Comparison of ENCODE assay signal across 8 mouse cellular contexts in genomic region chr8:95302410-95302809, GRCm38 (mm10). TPM values are rescaled to one million over a fixed set of nuclear protein-coding genes. Genes with fewer than 3 reads are reported as not detected.
DNase-seq lines count a peak whose midpoint lies in the region; ATAC-seq and TF ChIP-seq lines count a peak whose summit lies in the region.

No protein-coding gene starts in this region.

- peaks cover 17% of the 10 kb centered on the region; the same call in 1 of the 2 replicates for H3K27me3 ChIP-seq in G1E (ENCODE audit: insufficient read depth, low read length)
- no peaks in the 10 kb centered on the region for H3K27me3 ChIP-seq in kidney, postnatal 0 days (ENCODE audit: insufficient read depth, low read length)

- peak; percentile 32 for DNase-seq in left cerebral cortex, postnatal 4 days
- no peak for DNase-seq in left cerebral cortex, adult 11 months (ENCODE audit: low spot score)
- DNase-seq in G1E (ENCODE audit: low spot score) = no peak
- DNase-seq in c-Kit-positive CD71-negative TER-119-negative erythroid progenitor cells, embryonic 14.5 days (ENCODE audit: low read depth) = peak; percentile 29
- peak; percentile 78 for DNase-seq in kidney, postnatal 0 days (ENCODE audit: low spot score)
- peak; percentile 68 for DNase-seq in testis, postnatal 10 days (ENCODE audit: low spot score)
- no peak for DNase-seq in layer of hippocampus, postnatal 14 days (ENCODE audit: low spot score in 2 of 2)
- DNase-seq in adrenal gland, postnatal 4 days (ENCODE audit: low spot score in 2 of 2) = no peak

- H3K4me1 ChIP-seq in G1E (ENCODE audit: insufficient read depth, low read depth, low read length) = no peaks in the 10 kb centered on the region
- no peaks in the 10 kb centered on the region for H3K4me1 ChIP-seq in kidney, postnatal 0 days (replicated peaks; ENCODE audit: insufficient read depth, low read length)

- intact Hi-C loops in left cerebral cortex, postnatal 4 days (cut with DNase I) = no loop called here

- 18% methylated on average over 5 of the region's 5 CpGs for WGBS in kidney, postnatal 0 days

- no peak overlapping the region for H3K4me2 ChIP-seq in kidney, postnatal 0 days (ENCODE audit: low read length)

- H3K4me3 ChIP-seq in G1E (ENCODE audit: low read depth, low read length) = no peak overlapping the region
- no peak overlapping the region for H3K4me3 ChIP-seq in kidney, postnatal 0 days (replicated peaks; ENCODE audit: low read depth, low read length)

- H3K9ac ChIP-seq in kidney, postnatal 0 days (ENCODE audit: low read depth, low read length) = no peak overlapping the region

- TF ChIP-seq CTCF in G1E (IDR thresholded peaks at IDR 0.05; ENCODE audit: low read depth, low read length) = peak; percentile 21; the same call in 1 of the 2 replicates
- TF ChIP-seq CTCF in kidney, postnatal 0 days (IDR thresholded peaks at IDR 0.05; ENCODE audit: low read depth) = peak; percentile 83

- H3K27ac ChIP-seq in kidney, postnatal 0 days = no peak overlapping the region

- no peak for ATAC-seq in G1E (ENCODE audit: extremely low read depth, insufficient number of reproducible peaks, low FRiP score, poor library complexity, severe bottlenecking)
- no peak for ATAC-seq in kidney, postnatal 0 days (replicated peaks; ENCODE audit: low FRiP score, low read depth)

- no peaks in the 10 kb centered on the region for H3K9me3 ChIP-seq in G1E (replicated peaks)
- H3K9me3 ChIP-seq in kidney, postnatal 0 days (replicated peaks; ENCODE audit: low read length) = no peaks in the 10 kb centered on the region

- H3K36me3 ChIP-seq in G1E (replicated peaks) = no peaks in the 10 kb centered on the region
- no peaks in the 10 kb centered on the region for H3K36me3 ChIP-seq in kidney, postnatal 0 days (ENCODE audit: insufficient read depth, low read length)

RNA-seq across cellular contexts. Expression of gene Cngb1, which starts 4.0 kb away (rescaled TPM):
- total RNA-seq in left cerebral cortex, postnatal 4 days (2021) = under 1 TPM; 0.42 to 0.58 TPM
- total RNA-seq in G1E (2014; fragmentation: Nextera tagmentation) (not detected in 2 replicates), G1E (2017) (0.49 TPM in 1 of 2 replicates, not detected in the other)
- polyA plus RNA-seq in G1E (2012) = not detected in 2 replicates
- 1.0 and 2.1 TPM in 2 replicates for polyA plus RNA-seq in kidney, postnatal 0 days (2015; fragmentation: Nextera tagmentation; extraction: Ambion mirVana)
- total RNA-seq in layer of hippocampus, postnatal 14 days (2021) = 1 to 10 TPM in 1 of 2 experiments, under 1 TPM in 1; 0.93 to 1.3 TPM
- 1 to 10 TPM; 2.1 to 2.3 TPM for total RNA-seq in adrenal gland, postnatal 4 days (2021)

RNA-seq across cellular contexts. Expression of gene Tepp, which starts 8.0 kb away (rescaled TPM):
- 1 to 10 TPM; 3.5 to 4.2 TPM for total RNA-seq in left cerebral cortex, postnatal 4 days (2021)
- not detected in 2 replicates for total RNA-seq in G1E (2014; fragmentation: Nextera tagmentation)
- not detected in 2 replicates for total RNA-seq in G1E (2017)
- not detected in 2 replicates for polyA plus RNA-seq in G1E (2012)
- 0.30 TPM in 1 of 2 replicates, not detected in the other for polyA plus RNA-seq in kidney, postnatal 0 days (2015; fragmentation: Nextera tagmentation; extraction: Ambion mirVana)
- under 1 TPM in 1 of 2 experiments, not detected in 1; 0.74 TPM for total RNA-seq in layer of hippocampus, postnatal 14 days (2021)
- total RNA-seq in adrenal gland, postnatal 4 days (2021) = not detected

RNA-seq across cellular contexts. Expression of gene Zfp319, which starts 29.3 kb away (rescaled TPM):
- total RNA-seq in left cerebral cortex, postnatal 4 days (2021) = 10 to 100 TPM; 26.8 to 29.6 TPM
- total RNA-seq in G1E (2014; fragmentation: Nextera tagmentation) = 7.5 TPM in 2 replicates
- 2.1 and 2.3 TPM in 2 replicates for total RNA-seq in G1E (2017)
- polyA plus RNA-seq in G1E (2012) = 7.2 and 8.2 TPM in 2 replicates
- polyA plus RNA-seq in kidney, postnatal 0 days (2015; fragmentation: Nextera tagmentation; extraction: Ambion mirVana) = 6.3 and 6.6 TPM in 2 replicates
- total RNA-seq in layer of hippocampus, postnatal 14 days (2021) = 10 to 100 TPM; 15.3 to 16.6 TPM
- total RNA-seq in adrenal gland, postnatal 4 days (2021) = 10 to 100 TPM; 15.9 to 16.7 TPM

RNA-seq across cellular contexts. Expression of gene Usb1, which starts 29.7 kb away (rescaled TPM):
- 10 to 100 TPM; 26.5 to 32.8 TPM for total RNA-seq in left cerebral cortex, postnatal 4 days (2021)
- total RNA-seq in G1E (2014; fragmentation: Nextera tagmentation) (48.8 and 60.0 TPM in 2 replicates), G1E (2017) (40.5 and 40.6 TPM in 2 replicates)
- polyA plus RNA-seq in G1E (2012) = 21.2 and 28.0 TPM in 2 replicates
- polyA plus RNA-seq in kidney, postnatal 0 days (2015; fragmentation: Nextera tagmentation; extraction: Ambion mirVana) = 42.9 and 45.6 TPM in 2 replicates
- total RNA-seq in layer of hippocampus, postnatal 14 days (2021) = 10 to 100 TPM; 16.0 to 18.6 TPM
- 10 to 100 TPM; 25.2 to 28.5 TPM for total RNA-seq in adrenal gland, postnatal 4 days (2021)

RNA-seq across cellular contexts. Expression of gene Mmp15, which starts 49.7 kb away (rescaled TPM):
- 10 to 100 TPM; 40.0 to 44.2 TPM for total RNA-seq in left cerebral cortex, postnatal 4 days (2021)
- total RNA-seq in G1E (2014; fragmentation: Nextera tagmentation) (not detected in 2 replicates), G1E (2017) (0.05 TPM in 1 of 2 replicates, not detected in the other)
- 0.01 TPM in 1 of 2 replicates, not detected in the other for polyA plus RNA-seq in G1E (2012)
- polyA plus RNA-seq in kidney, postnatal 0 days (2015; fragmentation: Nextera tagmentation; extraction: Ambion mirVana) = 5.0 and 5.8 TPM in 2 replicates
- 10 to 100 TPM; 29.8 to 33.8 TPM for total RNA-seq in layer of hippocampus, postnatal 14 days (2021)
- total RNA-seq in adrenal gland, postnatal 4 days (2021) = 10 to 100 TPM; 25.3 to 30.8 TPM

Comparison
In these comparisons a context has a peak if more than half of its experiments do, and no peak if none do; other contexts are left out.
1. DNase-seq: peak in left cerebral cortex, postnatal 4 days (single experiment), c-Kit-positive CD71-negative TER-119-negative erythroid progenitor cells, embryonic 14.5 days (single experiment), kidney, postnatal 0 days (single experiment) and testis, postnatal 10 days (single experiment); none in left cerebral cortex, adult 11 months (single experiment), G1E (single experiment), layer of hippocampus, postnatal 14 days (0 of 2) and adrenal gland, postnatal 4 days (0 of 2).